Mouse (Mus musculus) thymus, adult 2 months (tissue): Measurements from ENCODE around the gene Zfyve19. TPM values are rescaled to one million over a fixed set of nuclear protein-coding genes. Genes with fewer than 3 reads are reported as not detected.
A peak's percentile ranks its signal among the peaks of the same experiment; 100 is the strongest.

Experiments
- DNase-seq: peaks from one replicate; pipeline ENCODE4 v3.0.0; 2021
- H3K27ac ChIP-seq: fragments of 200-500 bp; 2 replicates; pipeline ENCODE4 v1.5.1; 2012; ENCODE audit warnings: low read length, control low read depth; ENCODE audit not compliant: control insufficient read depth, insufficient read depth
- H3K27me3 ChIP-seq: fragments of 200-500 bp; 2 replicates; pipeline ENCODE4 v1.6.1; 2012; ENCODE audit warnings: mild to moderate bottlenecking, low read length, moderate library complexity, mixed read lengths; ENCODE audit not compliant: control insufficient read depth, insufficient read depth
- H3K36me3 ChIP-seq: fragments of 200-500 bp; 2 replicates; pipeline ENCODE4 v1.6.1; 2012; ENCODE audit warnings: mild to moderate bottlenecking, low read length, moderate library complexity; ENCODE audit not compliant: control insufficient read depth, insufficient read depth
- H3K4me1 ChIP-seq: fragments of 200-500 bp; replicated peaks from 2 replicates; pipeline ENCODE4 v1.6.1; 2012; ENCODE audit warnings: low read length; ENCODE audit not compliant: control insufficient read depth, insufficient read depth
- H3K4me3 ChIP-seq: fragments of 200-500 bp; 2 replicates; pipeline ENCODE4 v1.5.1; 2012; ENCODE audit warnings: mild to moderate bottlenecking, low read length, control low read depth, moderate library complexity; ENCODE audit not compliant: control insufficient read depth, insufficient read depth
- CTCF ChIP-seq: fragments of 200-500 bp; IDR thresholded peaks from 2 replicates; pipeline ENCODE4 v1.5.1; 2012; ENCODE audit warnings: mild to moderate bottlenecking, control low read depth, low read length, moderate library complexity, borderline replicate concordance; ENCODE audit not compliant: control insufficient read depth, poor library complexity, insufficient read depth; ENCODE audit errors: extremely low read depth
- POLR2A ChIP-seq: fragments of 200-500 bp; IDR thresholded peaks from 2 replicates; pipeline ENCODE4 v1.6.1; 2012; ENCODE audit warnings: mild to moderate bottlenecking, low read length, control low read depth, moderate library complexity; ENCODE audit not compliant: control insufficient read depth, poor library complexity, insufficient read depth; ENCODE audit errors: extremely low read depth
- WGBS: fragments of 180-500 bp; shearing (Covaris S2); methylation state at CpG from one replicate; pipeline ENCODE4 v1.1.7; 2018; 5-methylcytosine and 5-hydroxymethylcytosine counted together
- polyA plus RNA-seq: library from polyadenylated mRNA; depleted of rRNA; stranded (reverse); fragments of >200 nt; gene quantifications from 2 replicates; pipeline ENCODE4 v1.2.3, GENCODE M21; 2012

Gene Zfyve19
- polyA plus RNA-seq, 1 experiment: 60.9 TPM

- Histone ChIP-seq H3K36me3 (peaks cover 3% of the 10 kb centered on the region; the same call in 1 of the 2 replicates), H3K27me3 (no peaks in the 10 kb centered on the region), H3K4me1 (peaks cover 3% of the 10 kb centered on the region), H3K27ac (peak overlapping the region; percentile 24; the same call in 1 of the 2 replicates), H3K4me3 (peak overlapping the region; percentile 90)
- DNase-seq: no peak
- 21% methylated on average over 6 of the region's 6 CpGs for WGBS
- TF ChIP-seq POLR2A (no peak), CTCF (no peak)
These were observed 465 bp upstream of the Zfyve19 start for GRCm38 (mm10) chr2:119207961-119208343.

DNA sequence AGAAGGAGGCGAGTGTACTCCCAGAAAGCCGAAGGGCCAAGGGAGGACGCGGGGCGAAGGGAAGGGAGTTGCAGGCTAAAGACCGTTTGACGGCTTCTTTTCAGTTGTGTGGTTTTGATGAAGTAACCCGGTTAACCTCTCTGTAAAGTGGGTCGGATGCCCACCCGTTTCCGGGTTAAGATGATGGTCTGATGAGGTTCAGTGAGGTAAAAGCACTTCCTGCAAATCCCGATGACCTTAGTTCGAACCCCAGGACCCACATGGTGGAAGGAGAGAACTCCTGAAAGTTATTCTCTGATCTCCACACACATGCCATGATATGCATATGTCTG is 725 bp downstream of the Zfyve19 start:
- Histone ChIP-seq H3K4me3 (peak overlapping the region; percentile 90), H3K27me3 (no peaks in the 10 kb centered on the region), H3K4me1 (peaks cover 3% of the 10 kb centered on the region), H3K27ac (peak overlapping the region; percentile 3; the same call in 1 of the 2 replicates), H3K36me3 (peaks cover 3% of the 10 kb centered on the region; the same call in 1 of the 2 replicates)
- no peak for TF ChIP-seq CTCF
- TF ChIP-seq POLR2A: no peak
- WGBS: under 1% methylated on average over 13 of the region's 13 CpGs
- no peak for DNase-seq

DNA sequence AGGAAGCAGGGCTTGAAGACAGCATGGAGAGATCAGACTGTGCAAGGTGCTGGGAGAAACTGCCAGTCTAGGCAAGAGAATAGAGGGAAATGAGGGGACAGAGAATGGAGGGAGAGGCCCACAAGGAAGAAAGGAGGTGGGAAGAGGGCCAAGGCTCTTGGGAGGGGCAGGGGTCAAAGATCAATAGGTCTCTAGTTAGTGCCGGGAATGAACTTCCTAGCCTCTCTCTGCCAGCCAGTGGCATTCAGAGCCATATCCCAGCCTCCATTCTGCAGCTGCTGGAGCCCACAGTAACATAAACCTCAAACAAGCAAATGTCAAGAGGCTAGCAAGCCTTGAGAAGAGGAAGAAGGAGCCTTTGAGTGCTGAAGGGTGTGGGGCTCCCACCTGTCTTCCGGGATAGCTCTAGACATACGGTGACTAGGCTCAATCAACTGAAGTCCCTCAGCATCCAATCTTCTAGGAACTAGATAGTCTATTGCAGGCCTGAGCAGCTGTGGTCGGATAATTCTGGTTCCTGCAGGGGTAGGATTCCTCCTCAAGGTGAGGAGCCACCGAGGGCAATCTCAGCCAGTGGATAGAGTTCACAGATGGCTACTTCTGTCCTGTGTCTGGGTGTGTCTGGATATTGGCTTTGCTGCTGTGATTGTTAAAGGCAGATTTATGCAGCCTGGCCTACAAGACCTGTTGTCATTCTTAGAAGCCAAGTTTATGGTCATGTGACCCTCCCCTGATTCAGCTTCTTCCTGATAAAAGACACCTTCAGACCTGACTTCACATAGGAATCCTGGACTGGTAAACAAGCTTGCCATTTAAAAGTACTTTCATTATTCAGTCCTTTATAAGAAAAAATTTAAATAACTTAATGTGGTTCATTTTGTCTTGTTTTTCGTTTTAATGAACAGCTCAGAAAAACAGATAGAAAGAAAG is 21.6 kb downstream of the Zfyve19 start, which contains the start of gene Ppp1r14d:
Gene Ppp1r14d, minus strand, starts transcription at position 132 of the 930 bp plus-strand sequence.
- TF ChIP-seq CTCF (no peak), POLR2A (no peak)
- no peak for DNase-seq
- Histone ChIP-seq H3K4me3 (no peak within 1 kb of the TSS), H3K27ac (no peak within 1 kb of the TSS), H3K27me3 (no peaks in the 10 kb centered on the region), H3K4me1 (no peaks in the 10 kb centered on the region), H3K36me3 (no peaks in the 10 kb centered on the region)
- WGBS: 72% methylated on average over 6 of the region's 6 CpGs

GRCm38 (mm10) chr2:119236682-119237209 is 28.3 kb downstream of the Zfyve19 start:
- peak overlapping the region; percentile 33 for H3K4me3 ChIP-seq
- DNase-seq: no peak
- 36% methylated on average over 25 of the region's 25 CpGs for WGBS
- H3K27ac ChIP-seq: no peak overlapping the region
- no peaks in the 10 kb centered on the region for H3K36me3 ChIP-seq
- H3K4me1 ChIP-seq: no peaks in the 10 kb centered on the region
- no peaks in the 10 kb centered on the region; the same call in 1 of the 2 replicates for H3K27me3 ChIP-seq
- TF ChIP-seq POLR2A (no peak), CTCF (no peak)

GRCm38 (mm10) chr2:119237210-119237870 is 28.9 kb downstream of the Zfyve19 start, which contains the start of gene Spint1:
TSS of gene Spint1 (plus strand) at chr2:119237362.
- no peak for DNase-seq

DNA sequence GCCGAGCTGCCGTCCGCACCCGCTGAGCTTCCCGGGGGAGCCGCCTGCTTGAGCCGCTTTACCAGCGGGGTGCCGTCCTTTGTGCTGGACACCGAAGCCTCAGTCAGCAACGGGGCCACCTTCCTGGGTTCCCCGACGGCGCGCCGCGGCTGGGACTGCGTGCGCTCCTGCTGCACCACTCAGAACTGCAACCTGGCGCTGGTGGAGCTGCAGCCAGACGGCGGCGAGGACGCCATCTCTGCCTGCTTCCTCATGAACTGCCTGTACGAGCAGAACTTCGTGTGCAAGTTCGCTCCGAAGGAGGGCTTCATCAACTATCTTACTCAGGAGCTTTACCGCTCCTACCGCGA is 29.4 kb downstream of the Zfyve19 start:
- H3K27ac ChIP-seq: no peak overlapping the region
- H3K36me3 ChIP-seq: no peaks in the 10 kb centered on the region
- H3K4me1 ChIP-seq: no peaks in the 10 kb centered on the region
- no peaks in the 10 kb centered on the region; the same call in 1 of the 2 replicates for H3K27me3 ChIP-seq
- DNase-seq: no peak
- H3K4me3 ChIP-seq: peak overlapping the region; percentile 33
- 19% methylated on average over 31 of the region's 31 CpGs for WGBS
- TF ChIP-seq POLR2A (no peak), CTCF (no peak)

More at GRCm38 (mm10) chr2:119237210-119237870, 28.9 kb downstream of the Zfyve19 start, which contains the start of gene Spint1:
- H3K27me3 ChIP-seq: no peaks in the 10 kb centered on the region; the same call in 1 of the 2 replicates
- TF ChIP-seq POLR2A: no peak
- H3K4me1 ChIP-seq: no peaks in the 10 kb centered on the region
- H3K4me3 ChIP-seq: peak within 1 kb of the TSS; percentile 33
- H3K36me3 ChIP-seq: no peaks in the 10 kb centered on the region
- WGBS: 3% methylated on average over 73 of the region's 73 CpGs
- no peak within 1 kb of the TSS for H3K27ac ChIP-seq

- Histone ChIP-seq H3K27ac (no peak overlapping the region), H3K4me3 (no peak overlapping the region), H3K36me3 (no peaks in the 10 kb centered on the region), H3K27me3 (no peaks in the 10 kb centered on the region; the same call in 1 of the 2 replicates), H3K4me1 (no peaks in the 10 kb centered on the region)
- TF ChIP-seq POLR2A: no peak
- no peak for TF ChIP-seq CTCF
- WGBS: 79% methylated on average over 2 of the region's 2 CpGs
- no peak for DNase-seq
These were observed 30.3 kb downstream of the Zfyve19 start for GRCm38 (mm10) chr2:119238671-119239070.
